Mouse (Mus musculus) kidney, embryonic 14.5 days (tissue): Measurements from ENCODE around the gene Cfdp1. TPM values are rescaled to one million over a fixed set of nuclear protein-coding genes. Genes with fewer than 3 reads are reported as not detected.

Source experiments
- ATAC-seq: fragments of 200-750 bp; cut with Nextera tagmentation; 2 replicates; pipeline ENCODE4 v1.8.0; 2017; ENCODE audit warnings: moderate number of reproducible peaks, mild to moderate bottlenecking, moderate TSS enrichment, moderate library complexity; ENCODE audit not compliant: low FRiP score, low TSS enrichment
- H3K27ac ChIP-seq: fragments of 300-500 bp; sonication (generic); 2 replicates; pipeline ENCODE4 v1.5.1; 2014; ENCODE audit warnings: low read depth, mild to moderate bottlenecking, low read length, moderate library complexity, mixed read lengths
- H3K27me3 ChIP-seq: fragments of 300-500 bp; sonication (generic); 2 replicates; pipeline ENCODE4 v1.6.1; 2014; ENCODE audit warnings: mild to moderate bottlenecking, low read length; ENCODE audit not compliant: control insufficient read depth, insufficient read depth
- H3K36me3 ChIP-seq: fragments of 300-500 bp; sonication (generic); 2 replicates; pipeline ENCODE4 v1.6.1; 2014; ENCODE audit warnings: low read length, mixed read lengths; ENCODE audit not compliant: control insufficient read depth, insufficient read depth
- H3K4me1 ChIP-seq: fragments of 300-500 bp; sonication (generic); 2 replicates; pipeline ENCODE4 v1.6.1; 2014; ENCODE audit warnings: low read length, mixed read lengths; ENCODE audit not compliant: control insufficient read depth, insufficient read depth
- H3K4me2 ChIP-seq: fragments of 300-500 bp; sonication (generic); replicated peaks from 2 replicates; pipeline ENCODE4 v1.6.1; 2014; ENCODE audit warnings: low read depth, mild to moderate bottlenecking, low read length
- H3K4me3 ChIP-seq: fragments of 300-500 bp; sonication (generic); 2 replicates; pipeline ENCODE4 v1.5.1; 2014; ENCODE audit warnings: mild to moderate bottlenecking, low read length
- H3K9ac ChIP-seq: fragments of 300-500 bp; sonication (generic); 2 replicates; pipeline ENCODE4 v1.6.1; 2014; ENCODE audit warnings: low read depth, mild to moderate bottlenecking, low read length, moderate library complexity
- H3K9me3 ChIP-seq: fragments of 300-500 bp; sonication (generic); 2 replicates; pipeline ENCODE4 v1.6.1; 2016; ENCODE audit warnings: low read length; ENCODE audit not compliant: control insufficient read depth
- WGBS: fragments of 180-500 bp; shearing (Covaris S2); extraction: QIAGEN DNeasy Blood & Tissue Kit; methylation state at CpG from one replicate; pipeline ENCODE4 v1.1.7; 2014; 5-methylcytosine and 5-hydroxymethylcytosine counted together
- polyA plus RNA-seq: library from polyadenylated mRNA; unstranded; fragments of >200 nt; fragmentation: Nextera tagmentation; extraction: Ambion mirVana; gene quantifications from 2 replicates; pipeline ENCODE4 v1.2.1, GENCODE M21; 2014

Cfdp1 gene
- polyA plus RNA-seq, 1 experiment from 2014 or later: 221 TPM

GRCm38 (mm10) chr8:111801456-111801855, 52.6 kb downstream of the Cfdp1 start:
- ATAC-seq: peak; percentile 52; the same call in 1 of the 2 replicates
- H3K9me3 ChIP-seq: no peaks in the 10 kb centered on the region
- WGBS: 28% methylated on average over 6 of the region's 6 CpGs
- H3K4me3 ChIP-seq: no peak overlapping the region
- no peak overlapping the region for H3K9ac ChIP-seq
- peaks cover 13% of the 10 kb centered on the region; the same call in 1 of the 2 replicates for H3K4me1 ChIP-seq
- no peaks in the 10 kb centered on the region; the same call in 1 of the 2 replicates for H3K36me3 ChIP-seq
- no peaks in the 10 kb centered on the region for H3K27me3 ChIP-seq
- H3K4me2 ChIP-seq: no peak overlapping the region
- H3K27ac ChIP-seq: peak overlapping the region; percentile 83

- Histone ChIP-seq H3K4me3 (no peak overlapping the region), H3K9me3 (no peaks in the 10 kb centered on the region), H3K4me2 (no peak overlapping the region), H3K27me3 (no peaks in the 10 kb centered on the region), H3K27ac (no peak overlapping the region), H3K4me1 (peaks cover 6% of the 10 kb centered on the region; the same call in 1 of the 2 replicates), H3K36me3 (no peaks in the 10 kb centered on the region; the same call in 1 of the 2 replicates), H3K9ac (no peak overlapping the region)
- ATAC-seq: no peak
- WGBS: 85% methylated on average over 1 of the region's 1 CpGs
Observed at GRCm38 (mm10) chr8:111796528-111796927, 57.6 kb downstream of the Cfdp1 start.

- Histone ChIP-seq H3K4me3 (no peak overlapping the region), H3K4me2 (no peak overlapping the region), H3K9ac (no peak overlapping the region), H3K36me3 (peaks cover 3% of the 10 kb centered on the region; the same call in 1 of the 2 replicates), H3K4me1 (peaks cover 4% of the 10 kb centered on the region), H3K27ac (peak overlapping the region; percentile 17; the same call in 1 of the 2 replicates), H3K27me3 (no peaks in the 10 kb centered on the region), H3K9me3 (no peaks in the 10 kb centered on the region)
- 75% methylated on average over 3 of the region's 3 CpGs for WGBS
- ATAC-seq: no peak
Observed at GRCm38 (mm10) chr8:111793324-111793917, 60.7 kb downstream of the Cfdp1 start.

- no peak overlapping the region for H3K27ac ChIP-seq
- peaks cover 12% of the 10 kb centered on the region for H3K4me1 ChIP-seq
- H3K4me2 ChIP-seq: no peak overlapping the region
- no peaks in the 10 kb centered on the region for H3K9me3 ChIP-seq
- peaks cover 3% of the 10 kb centered on the region; the same call in 1 of the 2 replicates for H3K36me3 ChIP-seq
- H3K4me3 ChIP-seq: no peak overlapping the region
- no peaks in the 10 kb centered on the region for H3K27me3 ChIP-seq
- no peak overlapping the region for H3K9ac ChIP-seq
- ATAC-seq: no peak
Observed at GRCm38 (mm10) chr8:111789639-111790038, 64.5 kb downstream of the Cfdp1 start.

- H3K27ac ChIP-seq: no peak overlapping the region
- no peak overlapping the region for H3K4me2 ChIP-seq
- 49% methylated on average over 4 of the region's 4 CpGs for WGBS
- H3K27me3 ChIP-seq: no peaks in the 10 kb centered on the region
- no peaks in the 10 kb centered on the region for H3K9me3 ChIP-seq
- H3K4me1 ChIP-seq: peaks cover 12% of the 10 kb centered on the region
- ATAC-seq: no peak
- H3K4me3 ChIP-seq: no peak overlapping the region
- H3K9ac ChIP-seq: no peak overlapping the region
- H3K36me3 ChIP-seq: peaks cover 3% of the 10 kb centered on the region; the same call in 1 of the 2 replicates
Observed at GRCm38 (mm10) chr8:111789200-111789599, 64.9 kb downstream of the Cfdp1 start.

- Histone ChIP-seq H3K9me3 (no peaks in the 10 kb centered on the region), H3K36me3 (peaks cover 3% of the 10 kb centered on the region; the same call in 1 of the 2 replicates), H3K9ac (no peak overlapping the region), H3K27me3 (no peaks in the 10 kb centered on the region), H3K4me2 (no peak overlapping the region), H3K4me1 (peaks cover 12% of the 10 kb centered on the region), H3K4me3 (no peak overlapping the region), H3K27ac (no peak overlapping the region)
- no peak for ATAC-seq
- WGBS: 73% methylated on average over 3 of the region's 3 CpGs
Observed at GRCm38 (mm10) chr8:111788497-111788896, 65.6 kb downstream of the Cfdp1 start.

- Histone ChIP-seq H3K27ac (peak overlapping the region; percentile 0), H3K9ac (no peak overlapping the region), H3K4me3 (no peak overlapping the region), H3K36me3 (peaks cover 3% of the 10 kb centered on the region; the same call in 1 of the 2 replicates), H3K9me3 (no peaks in the 10 kb centered on the region), H3K4me1 (peaks cover 12% of the 10 kb centered on the region), H3K27me3 (no peaks in the 10 kb centered on the region), H3K4me2 (no peak overlapping the region)
- 75% methylated on average over 5 of the region's 5 CpGs for WGBS
- ATAC-seq: no peak
Observed at GRCm38 (mm10) chr8:111788085-111788484, 66.0 kb downstream of the Cfdp1 start.

GRCm38 (mm10) chr8:111787683-111788082, 66.4 kb downstream of the Cfdp1 start:
- Histone ChIP-seq H3K27ac (peak overlapping the region; percentile 0; the same call in 1 of the 2 replicates), H3K36me3 (peaks cover 3% of the 10 kb centered on the region; the same call in 1 of the 2 replicates), H3K27me3 (no peaks in the 10 kb centered on the region), H3K9ac (no peak overlapping the region), H3K4me1 (peaks cover 12% of the 10 kb centered on the region), H3K9me3 (no peaks in the 10 kb centered on the region), H3K4me3 (no peak overlapping the region), H3K4me2 (no peak overlapping the region)
- WGBS: 51% methylated on average over 4 of the region's 4 CpGs
- ATAC-seq: no peak

- Histone ChIP-seq H3K9ac (no peak overlapping the region), H3K4me1 (peaks cover 12% of the 10 kb centered on the region), H3K4me3 (no peak overlapping the region), H3K4me2 (no peak overlapping the region), H3K36me3 (peaks cover 3% of the 10 kb centered on the region; the same call in 1 of the 2 replicates), H3K27me3 (no peaks in the 10 kb centered on the region), H3K27ac (no peak overlapping the region), H3K9me3 (no peaks in the 10 kb centered on the region)
- 71% methylated on average over 13 of the region's 13 CpGs for WGBS
- ATAC-seq: no peak
Observed at GRCm38 (mm10) chr8:111786701-111787588, 67.1 kb downstream of the Cfdp1 start.
